Mouse (Mus musculus) E14TG2a.4 (cell line): ENCODE measurements around the gene Slain2.

ENCODE experiments used
- H3K27me3 ChIP-seq: 2 replicates; pipeline ENCODE4 v1.6.1; 2014; ENCODE audit warnings: low read length, control low read depth; ENCODE audit not compliant: insufficient read depth
- H3K36me3 ChIP-seq: 2 replicates; pipeline ENCODE4 v1.6.1; 2014; ENCODE audit warnings: low read length, control low read depth; ENCODE audit not compliant: insufficient read depth
- H3K4me1 ChIP-seq: replicated peaks from 2 replicates; pipeline ENCODE4 v1.6.1; 2014; ENCODE audit warnings: low read depth, low read length, control low read depth
- H3K4me3 ChIP-seq: replicated peaks from 2 replicates; pipeline ENCODE4 v1.5.1; 2014; ENCODE audit warnings: mild to moderate bottlenecking, low read length
- H3K9me3 ChIP-seq: 2 replicates; pipeline ENCODE4 v1.6.1; 2014; ENCODE audit warnings: low read length, control low read depth
- CTCF ChIP-seq: conservative IDR thresholded peaks from 2 replicates; pipeline ENCODE4 v1.5.1; 2014; ENCODE audit warnings: low read length
- NANOG ChIP-seq: IDR thresholded peaks from 2 replicates; pipeline ENCODE4 v1.6.1; 2014; ENCODE audit warnings: borderline replicate concordance, low read length, mixed read lengths
- POU5F1 ChIP-seq: IDR thresholded peaks from 2 replicates; pipeline ENCODE4 v1.6.1; 2014; ENCODE audit warnings: low read length, borderline replicate concordance

The Slain2 gene

GRCm38 (mm10) chr5:72908324-72908936, 5.7 kb upstream of the Slain2 start:
- Histone ChIP-seq H3K27me3 (peaks cover 27% of the 10 kb centered on the region), H3K9me3 (no peaks in the 10 kb centered on the region), H3K4me3 (no peak overlapping the region), H3K36me3 (no peaks in the 10 kb centered on the region), H3K4me1 (peaks cover 43% of the 10 kb centered on the region)
- TF ChIP-seq CTCF (no peak), POU5F1 (no peak), NANOG (no peak)

- no peak for TF ChIP-seq POU5F1
- TF ChIP-seq NANOG = no peak
- TF ChIP-seq CTCF = no peak
Measured at GRCm38 (mm10) chr5:72909363-72909762, 4.7 kb upstream of the Slain2 start.

GRCm38 (mm10) chr5:72910373-72910772, 3.7 kb upstream of the Slain2 start:
- no peak for TF ChIP-seq POU5F1
- no peak for TF ChIP-seq CTCF
- TF ChIP-seq NANOG = no peak
- no peak overlapping the region for H3K4me3 ChIP-seq
- peaks cover 27% of the 10 kb centered on the region for H3K27me3 ChIP-seq
- H3K9me3 ChIP-seq = no peaks in the 10 kb centered on the region
- peaks cover 28% of the 10 kb centered on the region for H3K4me1 ChIP-seq
- H3K36me3 ChIP-seq = no peaks in the 10 kb centered on the region

More at GRCm38 (mm10) chr5:72909363-72909762, 4.7 kb upstream of the Slain2 start:
- Histone ChIP-seq H3K36me3 (no peaks in the 10 kb centered on the region), H3K9me3 (no peaks in the 10 kb centered on the region), H3K27me3 (peaks cover 27% of the 10 kb centered on the region), H3K4me3 (no peak overlapping the region), H3K4me1 (peaks cover 34% of the 10 kb centered on the region)

GRCm38 (mm10) chr5:72911284-72911683, 2.8 kb upstream of the Slain2 start:
- Histone ChIP-seq H3K9me3 (no peaks in the 10 kb centered on the region), H3K27me3 (peaks cover 27% of the 10 kb centered on the region), H3K4me3 (no peak overlapping the region), H3K36me3 (no peaks in the 10 kb centered on the region), H3K4me1 (peaks cover 28% of the 10 kb centered on the region)
- TF ChIP-seq NANOG (no peak), CTCF (no peak)

GRCm38 (mm10) chr5:72914633-72915561, 793 bp downstream of the Slain2 start:
- TF ChIP-seq NANOG = no peak
- no peak for TF ChIP-seq POU5F1

GRCm38 (mm10) chr5:72916048-72916447, 1.9 kb downstream of the Slain2 start:
- Histone ChIP-seq H3K9me3 (no peaks in the 10 kb centered on the region), H3K4me1 (peaks cover 63% of the 10 kb centered on the region), H3K27me3 (peaks cover 3% of the 10 kb centered on the region; the same call in 1 of the 2 replicates), H3K4me3 (peak overlapping the region; percentile 96; the same call in 1 of the 2 replicates), H3K36me3 (no peaks in the 10 kb centered on the region)
- no peak for TF ChIP-seq NANOG
- no peak for TF ChIP-seq CTCF
- TF ChIP-seq POU5F1 = no peak

More at GRCm38 (mm10) chr5:72914633-72915561, 793 bp downstream of the Slain2 start:
- H3K4me1 ChIP-seq = peaks cover 53% of the 10 kb centered on the region
- peaks cover 14% of the 10 kb centered on the region for H3K27me3 ChIP-seq
- H3K36me3 ChIP-seq = no peaks in the 10 kb centered on the region
- no peaks in the 10 kb centered on the region for H3K9me3 ChIP-seq
- H3K4me3 ChIP-seq = peak overlapping the region; percentile 96

GRCm38 (mm10) chr5:72916851-72917250, 2.7 kb downstream of the Slain2 start:
- H3K27me3 ChIP-seq = no peaks in the 10 kb centered on the region
- no peaks in the 10 kb centered on the region for H3K9me3 ChIP-seq
- H3K36me3 ChIP-seq = no peaks in the 10 kb centered on the region
- TF ChIP-seq NANOG = no peak
- no peak for TF ChIP-seq POU5F1
- TF ChIP-seq CTCF = no peak
- 0 out of 2 replicates have a peak overlapping the region, but pooled peaks have one; percentile 7 for H3K4me3 ChIP-seq
- peaks cover 66% of the 10 kb centered on the region for H3K4me1 ChIP-seq

GRCm38 (mm10) chr5:72920416-72920815, 6.3 kb downstream of the Slain2 start:
- Histone ChIP-seq H3K27me3 (no peaks in the 10 kb centered on the region), H3K9me3 (no peaks in the 10 kb centered on the region), H3K4me3 (no peak overlapping the region), H3K36me3 (no peaks in the 10 kb centered on the region), H3K4me1 (peaks cover 56% of the 10 kb centered on the region)
- TF ChIP-seq NANOG (no peak), POU5F1 (no peak), CTCF (no peak)
